11 mouse cellular contexts compared by ENCODE assay signal in genomic region chr7:49342556-49343080, GRCm38 (mm10).
DNase-seq lines count a peak whose midpoint lies in the region; ATAC-seq and TF ChIP-seq lines count a peak whose summit lies in the region.
"Had no signal": no experiment of that assay in that cellular context is flagged by ENCODE, and none has a peak within 500 bp of the region (broad histone marks: within the 10 kb centered on the region; RNA-seq: fewer than 3 reads in every experiment).

No protein-coding gene starts in this region.

- H3K4me3 ChIP-seq in heart, adult 2 months, result peak overlapping the region; percentile 30; the same call in 1 of the 2 replicates
- no peak overlapping the region for H3K4me3 ChIP-seq in neural tube, embryonic 12.5 days
- peak overlapping the region; percentile 12; the same call in 1 of the 2 replicates for H3K4me3 ChIP-seq in limb, embryonic 15.5 days

- 26% methylated on average over 13 of the region's 13 CpGs for WGBS in heart, adult 2 months
- 43% methylated on average over 13 of the region's 13 CpGs for WGBS in neural tube, embryonic 12.5 days
- 17% methylated on average over 13 of the region's 13 CpGs for WGBS in limb, embryonic 15.5 days

- no peak for TF ChIP-seq CTCF in heart, adult 2 months (IDR thresholded peaks at IDR 0.05)

- H3K27me3 ChIP-seq in heart, adult 2 months (ENCODE audit: control insufficient read depth, insufficient read depth, low read length), result no peaks in the 10 kb centered on the region
- no peaks in the 10 kb centered on the region for H3K27me3 ChIP-seq in neural tube, embryonic 12.5 days (replicated peaks)
- H3K27me3 ChIP-seq in limb, embryonic 15.5 days, result no peaks in the 10 kb centered on the region

- TF ChIP-seq POLR2A in heart, adult 2 months (IDR thresholded peaks at IDR 0.05; ENCODE audit: insufficient read depth, low read depth, low read length), result no peak

- no peak for TF ChIP-seq EP300 in heart, adult 2 months (IDR thresholded peaks at IDR 0.05; ENCODE audit: insufficient read depth, low read depth, low read length)

- DNase-seq in heart, adult 2 months, result no peak
- no peak for DNase-seq in heart, postnatal 36 days
- DNase-seq in neural tube, embryonic 10.5 days (ENCODE audit: extremely low spot score, low spot score), result no peak
- peak; percentile 19 for DNase-seq in yolk sac, embryonic 10.5 days (ENCODE audit: low spot score)
- no peak for DNase-seq in right cerebral cortex, adult 2 months (ENCODE audit: low spot score in 2 of 2)
- DNase-seq in right cerebral cortex, adult 18-20 months, result no peak
- DNase-seq: B cell, adult 2 months; cerebellum, adult 2 months; layer of hippocampus, postnatal 36 days had no signal

- H3K4me2 ChIP-seq in neural tube, embryonic 12.5 days (replicated peaks), result peak overlapping the region; percentile 32; the same call in 1 of the 2 replicates
- H3K4me2 ChIP-seq in limb, embryonic 15.5 days, result peak overlapping the region; percentile 39

- intact Hi-C loops in heart, adult 2 months (cut with DNase I), result loop anchor here (2.0 to 5.0 kb wide), 3 partner anchors 40 to 65 kb away; no protein-coding TSS in a partner anchor
- intact Hi-C loops in heart, postnatal 36 days (cut with DNase I), result loop anchor here (5.0 kb wide), 1 partner anchor 55 kb away; no protein-coding TSS in a partner anchor

- peak overlapping the region; percentile 57 for H3K27ac ChIP-seq in heart, adult 2 months
- H3K27ac ChIP-seq in neural tube, embryonic 12.5 days, result no peak overlapping the region
- H3K27ac ChIP-seq in limb, embryonic 15.5 days, result peak overlapping the region; percentile 83

- peaks cover 10% of the 10 kb centered on the region for H3K4me1 ChIP-seq in heart, adult 2 months (ENCODE audit: control insufficient read depth, insufficient read depth, low read length)
- H3K4me1 ChIP-seq in neural tube, embryonic 12.5 days, result peaks cover 49% of the 10 kb centered on the region
- H3K4me1 ChIP-seq in limb, embryonic 15.5 days, result peaks cover 26% of the 10 kb centered on the region

- ATAC-seq in neural tube, embryonic 12.5 days (ENCODE audit: low FRiP score, low read depth), result no peak
- ATAC-seq in limb, embryonic 15.5 days (ENCODE audit: insufficient number of reproducible peaks, low FRiP score, low TSS enrichment, low read depth), result no peak

- H3K79me2 ChIP-seq in heart, adult 2 months (replicated peaks; ENCODE audit: control insufficient read depth, insufficient read depth, low read length), result no peaks in the 10 kb centered on the region

- no peak overlapping the region for H3K9ac ChIP-seq in heart, adult 2 months (ENCODE audit: low read depth, low read length)
- H3K9ac ChIP-seq in neural tube, embryonic 12.5 days, result no peak overlapping the region
- no peak overlapping the region for H3K9ac ChIP-seq in limb, embryonic 15.5 days

- no peaks in the 10 kb centered on the region for H3K36me3 ChIP-seq in heart, adult 2 months (ENCODE audit: control insufficient read depth, insufficient read depth, low read length)
- no peaks in the 10 kb centered on the region for H3K36me3 ChIP-seq in neural tube, embryonic 12.5 days
- H3K36me3 ChIP-seq in limb, embryonic 15.5 days, result no peaks in the 10 kb centered on the region

- no peaks in the 10 kb centered on the region for H3K9me3 ChIP-seq in neural tube, embryonic 12.5 days
- H3K9me3 ChIP-seq in limb, embryonic 15.5 days, result no peaks in the 10 kb centered on the region
